Mouse (Mus musculus): ENCODE data around the gene Srebf2. TPM values are rescaled to one million over a fixed set of nuclear protein-coding genes. Genes with fewer than 3 reads are reported as not detected.
A peak's percentile ranks its signal among the peaks of the same experiment; 100 is the strongest.
"Not testable (repeated sequence)": the region's sequence is repeated elsewhere in the genome, so short reads cannot be mapped to it uniquely, and the experiment has no call there.

Gene Srebf2
- 91.6 and 92.0 TPM in 2 replicates for polyA plus RNA-seq (2015; fragmentation: Nextera tagmentation; extraction: Ambion mirVana)

DNA sequence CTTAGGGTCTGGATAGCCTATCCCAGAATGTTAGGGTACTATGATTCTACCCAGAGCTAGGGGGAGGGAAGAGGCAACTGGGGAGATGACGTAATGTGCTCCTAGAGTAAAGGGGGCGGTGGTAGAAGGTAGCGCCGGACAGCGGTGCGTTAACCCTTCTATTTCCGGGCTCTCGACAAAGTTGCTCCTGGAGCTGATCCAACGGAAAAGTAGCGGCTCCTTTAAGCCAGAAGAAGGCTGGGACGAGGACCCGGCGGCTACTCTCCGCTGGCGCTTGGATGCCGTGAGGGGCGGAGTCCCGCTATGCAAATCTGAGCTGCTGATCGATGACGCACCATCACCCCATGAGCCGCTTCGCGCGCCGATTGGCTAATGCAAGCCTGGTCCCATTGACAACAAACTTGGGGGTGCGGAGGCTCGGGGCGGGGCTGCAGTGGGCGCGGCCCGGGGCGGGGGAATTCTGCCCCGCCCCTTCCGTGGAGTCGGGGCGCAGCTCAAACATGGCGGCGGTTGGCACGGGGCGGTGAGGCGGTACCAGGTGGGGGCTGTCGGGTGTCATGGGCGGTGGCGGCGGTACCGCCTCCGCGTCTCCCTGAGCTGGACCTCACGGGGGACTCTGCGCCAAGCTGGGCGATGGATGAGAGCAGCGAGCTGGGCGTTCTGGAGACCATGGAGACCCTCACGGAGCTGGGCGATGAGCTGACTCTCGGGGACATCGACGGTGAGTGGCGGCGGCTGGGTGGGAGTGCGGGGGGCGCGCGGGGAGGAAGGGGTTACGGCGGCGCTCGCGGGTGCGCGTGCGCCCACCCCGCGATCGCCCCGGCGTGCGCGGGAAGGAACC lies at the start of gene Srebf2:
Gene Srebf2 (plus strand): TSS at position 412 of the 841 bp plus-strand sequence.
- ATAC-seq (replicated peaks; ENCODE audit: extremely low read depth, insufficient read depth, low FRiP score): peak; percentile 97
- H3K4me3 ChIP-seq (ENCODE audit: low read length): peak within 1 kb of the TSS; percentile 79
- H3K9me3 ChIP-seq (replicated peaks; ENCODE audit: control insufficient read depth, low read length): no peaks in the 10 kb centered on the region
- WGBS: under 1% methylated on average over 69 of the region's 79 CpGs
- H3K9ac ChIP-seq (ENCODE audit: low read length): peak within 1 kb of the TSS; percentile 93
- no peaks in the 10 kb centered on the region for H3K27me3 ChIP-seq (ENCODE audit: control insufficient read depth, insufficient read depth, low read length)
- H3K36me3 ChIP-seq (ENCODE audit: control insufficient read depth, insufficient read depth): no peaks in the 10 kb centered on the region
- H3K27ac ChIP-seq (ENCODE audit: low read length): peak within 1 kb of the TSS; percentile 92
- peaks cover 24% of the 10 kb centered on the region for H3K4me1 ChIP-seq (ENCODE audit: control insufficient read depth, insufficient read depth, low read length)
- H3K4me2 ChIP-seq (ENCODE audit: low read depth, low read length): peak within 1 kb of the TSS; percentile 91

DNA sequence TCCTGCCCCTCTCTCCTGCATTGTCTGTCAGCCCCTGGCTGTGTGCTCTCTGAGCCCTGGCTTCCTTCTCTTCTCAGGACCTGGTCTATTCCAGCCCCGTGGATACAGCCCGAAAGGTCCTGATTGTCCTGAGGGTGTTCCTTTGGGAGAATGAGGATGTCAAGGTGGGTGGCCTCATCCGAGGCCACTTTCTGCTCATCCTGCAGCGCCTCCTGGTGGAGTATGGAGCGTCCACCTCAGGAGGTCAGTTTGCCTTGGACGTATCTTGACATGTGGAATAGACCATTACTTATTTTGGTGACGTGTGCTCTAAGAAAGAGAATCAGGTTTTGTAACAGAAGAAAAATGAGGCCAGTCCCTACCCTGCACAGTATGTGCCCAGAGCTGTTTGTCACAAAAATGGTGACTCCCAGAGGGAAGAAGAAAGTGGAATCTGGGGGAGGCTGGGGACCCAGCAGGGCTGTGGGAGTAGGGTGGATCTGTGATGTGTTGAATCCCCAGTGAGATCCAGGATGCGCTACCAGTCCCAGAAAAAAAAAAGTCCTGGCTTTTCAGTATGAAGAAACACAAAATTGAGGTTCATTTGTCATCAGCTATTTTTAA lies 39.9 kb upstream of the Srebf2 start:
- no peak for ATAC-seq (replicated peaks; ENCODE audit: extremely low read depth, insufficient read depth, low FRiP score)
- Histone ChIP-seq H3K4me1 (ENCODE audit: control insufficient read depth, insufficient read depth, low read length) (no peaks in the 10 kb centered on the region), H3K27me3 (ENCODE audit: control insufficient read depth, insufficient read depth, low read length) (peaks cover 4% of the 10 kb centered on the region), H3K36me3 (ENCODE audit: control insufficient read depth, insufficient read depth) (no peaks in the 10 kb centered on the region), H3K9me3 (replicated peaks; ENCODE audit: control insufficient read depth, low read length) (no peaks in the 10 kb centered on the region), H3K9ac (ENCODE audit: low read length) (no peak overlapping the region), H3K27ac (ENCODE audit: low read length) (no peak overlapping the region), H3K4me2 (ENCODE audit: low read depth, low read length) (no peak overlapping the region), H3K4me3 (ENCODE audit: low read length) (no peak overlapping the region)
- 18% methylated on average over 8 of the region's 8 CpGs for WGBS

DNA sequence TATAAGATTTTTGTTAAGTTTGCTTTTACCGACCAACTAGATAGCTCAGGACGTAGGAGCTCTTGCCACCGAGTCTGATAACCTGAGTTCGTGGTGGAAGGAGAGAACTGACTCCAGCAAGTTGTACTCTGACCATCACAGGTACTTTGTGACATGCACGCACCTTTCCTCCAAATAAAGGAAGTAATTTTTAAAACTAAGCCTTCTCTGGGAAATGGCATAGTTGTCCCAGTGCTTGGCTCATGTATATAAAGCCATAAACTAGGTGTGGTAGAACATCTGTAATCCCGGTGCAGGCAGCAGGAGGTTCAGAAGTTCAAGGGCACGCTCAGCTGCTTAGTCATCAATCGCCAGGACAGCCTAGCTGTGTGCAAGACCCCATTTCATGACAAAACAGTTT lies 26.4 kb upstream of the Srebf2 start:
- H3K4me1 ChIP-seq (ENCODE audit: control insufficient read depth, insufficient read depth, low read length): no peaks in the 10 kb centered on the region
- H3K27me3 ChIP-seq (ENCODE audit: control insufficient read depth, insufficient read depth, low read length): 0 out of 2 replicates have a peak, but pooled peaks cover 2% of the 10 kb centered on the region
- H3K9ac ChIP-seq (ENCODE audit: low read length): no peak overlapping the region
- no peak for ATAC-seq (replicated peaks; ENCODE audit: extremely low read depth, insufficient read depth, low FRiP score)
- H3K9me3 ChIP-seq (replicated peaks; ENCODE audit: control insufficient read depth, low read length): no peaks in the 10 kb centered on the region
- no peak overlapping the region for H3K27ac ChIP-seq (ENCODE audit: low read length)
- H3K36me3 ChIP-seq (ENCODE audit: control insufficient read depth, insufficient read depth): no peaks in the 10 kb centered on the region
- no peak overlapping the region for H3K4me3 ChIP-seq (ENCODE audit: low read length)
- WGBS: 86% methylated on average over 8 of the region's 8 CpGs
- H3K4me2 ChIP-seq (ENCODE audit: low read depth, low read length): no peak overlapping the region

DNA sequence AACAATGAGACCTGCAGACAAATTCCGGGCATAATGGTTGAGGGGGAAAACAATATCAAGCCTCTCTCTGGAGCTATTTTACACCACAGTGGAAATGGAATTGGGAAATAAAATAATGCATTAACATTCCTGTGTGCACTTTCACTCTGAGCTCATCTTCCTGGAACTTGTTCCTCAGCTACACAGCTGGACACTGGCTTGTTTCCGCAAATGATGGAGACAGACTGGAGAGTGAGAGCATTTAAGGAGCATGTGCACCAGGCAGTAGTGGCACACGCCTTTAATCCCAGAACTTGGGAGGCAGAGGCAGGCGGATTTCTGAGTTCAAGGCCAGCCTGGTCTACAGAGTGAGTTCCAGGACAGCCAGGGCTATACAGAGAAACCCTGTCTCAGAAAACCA lies 20.3 kb upstream of the Srebf2 start:
- H3K36me3 ChIP-seq (ENCODE audit: control insufficient read depth, insufficient read depth); ATAC-seq (replicated peaks; ENCODE audit: extremely low read depth, insufficient read depth, low FRiP score); H3K9ac ChIP-seq (ENCODE audit: low read length); H3K9me3 ChIP-seq (replicated peaks; ENCODE audit: control insufficient read depth, low read length); H3K27me3 ChIP-seq (ENCODE audit: control insufficient read depth, insufficient read depth, low read length); H3K4me3 ChIP-seq (ENCODE audit: low read length); H3K27ac ChIP-seq (ENCODE audit: low read length): not testable (repeated sequence)
- 81% methylated on average over 4 of the region's 4 CpGs for WGBS
- H3K4me2 ChIP-seq (ENCODE audit: low read depth, low read length): peak overlapping the region; percentile 99; the same call in 1 of the 2 replicates
- H3K4me1 ChIP-seq (ENCODE audit: control insufficient read depth, insufficient read depth, low read length): peaks cover 14% of the 10 kb centered on the region

DNA sequence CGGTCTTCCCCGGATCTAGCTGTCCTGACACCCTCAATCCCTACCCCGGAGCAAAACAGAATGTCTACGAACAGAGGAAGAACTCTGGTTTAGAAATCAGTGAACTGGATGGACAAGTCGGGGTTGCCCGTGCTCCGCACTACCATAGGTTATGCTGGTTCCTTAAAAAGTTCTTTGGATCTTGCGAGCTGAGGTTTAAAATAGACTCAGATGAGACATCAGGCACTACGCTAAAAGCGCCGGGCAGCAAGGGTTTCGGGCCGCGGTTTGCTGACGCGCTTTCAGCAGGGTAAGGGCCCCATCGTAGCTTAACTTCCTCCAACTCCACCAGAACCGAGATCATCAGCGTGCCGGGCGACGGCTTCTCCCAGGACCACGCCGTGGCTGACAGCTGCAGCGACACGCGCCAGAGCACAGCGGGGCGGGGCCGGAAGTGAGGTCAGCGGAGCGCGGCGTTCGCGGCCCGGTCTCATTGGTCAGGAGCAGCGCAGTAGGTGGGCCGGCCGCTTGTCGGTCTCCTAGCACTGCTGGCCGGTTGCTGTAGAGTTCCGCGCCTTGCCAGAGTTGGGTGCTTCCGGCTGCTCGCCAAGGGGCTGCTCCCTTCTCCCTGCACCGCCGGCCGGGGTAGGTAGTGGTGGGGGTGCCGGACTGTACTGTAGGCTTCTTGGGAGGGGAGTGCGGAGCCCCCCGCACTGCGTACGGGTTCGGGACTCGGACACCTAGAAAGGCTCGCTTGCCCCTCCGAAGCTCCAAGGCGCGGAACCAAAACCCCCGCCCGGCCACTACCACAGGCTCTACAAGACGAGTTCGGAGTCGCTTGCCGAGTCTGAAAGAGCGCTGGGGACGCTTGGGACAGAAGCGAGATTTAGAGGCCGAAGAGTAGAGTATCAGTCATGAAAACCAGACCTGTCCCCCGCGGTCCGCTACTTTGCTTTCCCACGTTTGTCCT lies 19.3 kb upstream of the Srebf2 start, which contains the start of gene Ccdc134:
Gene Ccdc134 (plus strand): TSS at position 497 of the 949 bp plus-strand sequence.
- H3K9me3 ChIP-seq (replicated peaks; ENCODE audit: control insufficient read depth, low read length): no peaks in the 10 kb centered on the region
- peaks cover 14% of the 10 kb centered on the region for H3K4me1 ChIP-seq (ENCODE audit: control insufficient read depth, insufficient read depth, low read length)
- ATAC-seq (replicated peaks; ENCODE audit: extremely low read depth, insufficient read depth, low FRiP score): peak; percentile 99
- H3K27ac ChIP-seq (ENCODE audit: low read length): peak within 1 kb of the TSS; percentile 77
- peak within 1 kb of the TSS; percentile 94 for H3K9ac ChIP-seq (ENCODE audit: low read length)
- peak within 1 kb of the TSS; percentile 99 for H3K4me2 ChIP-seq (ENCODE audit: low read depth, low read length)
- H3K36me3 ChIP-seq (ENCODE audit: control insufficient read depth, insufficient read depth): no peaks in the 10 kb centered on the region
- under 1% methylated on average over 72 of the region's 74 CpGs for WGBS
- peaks cover 4% of the 10 kb centered on the region; the same call in 1 of the 2 replicates for H3K27me3 ChIP-seq (ENCODE audit: control insufficient read depth, insufficient read depth, low read length)
- H3K4me3 ChIP-seq (ENCODE audit: low read length): peak within 1 kb of the TSS; percentile 93

DNA sequence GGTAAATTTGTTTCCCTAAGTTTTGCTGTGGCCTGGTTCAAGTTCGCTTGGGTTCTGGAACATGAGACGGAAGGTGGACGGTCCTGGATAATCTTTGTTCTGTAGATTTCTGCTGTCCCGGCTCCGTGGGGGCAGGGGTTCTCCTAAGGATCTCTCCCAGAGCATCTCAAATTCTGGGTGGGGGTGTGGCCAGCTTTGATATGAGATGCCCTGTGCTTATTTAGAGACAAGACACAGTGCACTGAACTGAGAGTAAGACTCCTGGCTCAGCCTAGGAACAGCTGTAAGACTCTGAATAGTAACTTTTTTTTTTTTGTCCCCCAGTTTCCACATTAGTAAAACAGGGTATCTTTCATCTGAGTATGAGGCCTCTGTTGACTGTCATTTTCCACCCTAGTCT lies 18.6 kb upstream of the Srebf2 start:
- peaks cover 4% of the 10 kb centered on the region; the same call in 1 of the 2 replicates for H3K27me3 ChIP-seq (ENCODE audit: control insufficient read depth, insufficient read depth, low read length)
- whole genome bisulfite sequencing: 1% methylated on average over 5 of the region's 5 CpGs
- peak overlapping the region; percentile 99 for H3K4me2 ChIP-seq (ENCODE audit: low read depth, low read length)
- peak overlapping the region; percentile 77 for H3K27ac ChIP-seq (ENCODE audit: low read length)
- H3K4me3 ChIP-seq (ENCODE audit: low read length): peak overlapping the region; percentile 93
- ATAC-seq (replicated peaks; ENCODE audit: extremely low read depth, insufficient read depth, low FRiP score): no peak
- H3K4me1 ChIP-seq (ENCODE audit: control insufficient read depth, insufficient read depth, low read length): peaks cover 14% of the 10 kb centered on the region
- H3K9ac ChIP-seq (ENCODE audit: low read length): peak overlapping the region; percentile 94
- H3K36me3 ChIP-seq (ENCODE audit: control insufficient read depth, insufficient read depth): no peaks in the 10 kb centered on the region
- H3K9me3 ChIP-seq (replicated peaks; ENCODE audit: control insufficient read depth, low read length): no peaks in the 10 kb centered on the region

DNA sequence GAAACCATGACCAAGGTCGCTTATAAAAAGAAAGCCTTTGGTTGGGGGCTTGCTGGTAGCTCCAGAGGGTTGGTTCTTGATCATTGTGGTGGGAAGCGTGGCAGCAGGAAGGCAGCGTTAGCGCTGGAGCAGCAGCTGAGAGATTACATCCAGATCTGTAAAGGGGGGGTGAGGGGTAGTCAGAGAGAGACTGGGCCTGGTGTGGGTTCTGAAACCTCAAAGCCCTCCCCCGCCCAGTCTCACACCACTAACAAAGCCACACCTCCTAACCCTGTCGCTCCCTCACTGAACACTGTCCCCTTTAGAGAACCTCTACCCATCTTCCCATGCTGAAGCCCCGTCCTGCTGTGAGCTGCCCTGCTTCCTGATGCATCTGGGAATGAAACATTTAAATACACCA lies 16.4 kb upstream of the Srebf2 start:
- H3K4me2 ChIP-seq (ENCODE audit: low read depth, low read length): no peak overlapping the region
- WGBS: 67% methylated on average over 7 of the region's 7 CpGs

DNA sequence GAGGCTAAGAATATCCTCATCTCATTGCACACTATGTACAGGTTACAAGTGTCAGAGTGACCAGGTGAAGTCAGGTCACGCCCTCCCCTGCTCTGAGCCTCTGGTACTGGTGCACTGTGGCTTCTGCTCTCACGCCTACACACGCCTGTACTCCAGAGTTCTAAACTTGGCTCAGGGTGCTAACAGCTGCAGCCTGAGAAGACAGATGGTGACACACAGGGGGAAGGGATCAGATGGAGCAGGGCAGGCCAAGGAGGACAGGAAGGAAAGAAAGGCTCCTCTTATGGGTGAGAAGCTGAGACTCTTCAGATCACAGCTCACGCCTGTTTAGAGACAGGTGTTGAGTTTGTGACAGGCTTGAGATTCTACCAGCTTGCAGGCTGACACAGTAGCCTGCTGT lies 11.6 kb upstream of the Srebf2 start:
- Histone ChIP-seq H3K9ac (ENCODE audit: low read length) (no peak overlapping the region), H3K4me2 (ENCODE audit: low read depth, low read length) (no peak overlapping the region), H3K27ac (ENCODE audit: low read length) (no peak overlapping the region), H3K27me3 (ENCODE audit: control insufficient read depth, insufficient read depth, low read length) (no peaks in the 10 kb centered on the region), H3K4me1 (ENCODE audit: control insufficient read depth, insufficient read depth, low read length) (peaks cover 4% of the 10 kb centered on the region; the same call in 1 of the 2 replicates), H3K9me3 (replicated peaks; ENCODE audit: control insufficient read depth, low read length) (no peaks in the 10 kb centered on the region), H3K4me3 (ENCODE audit: low read length) (no peak overlapping the region), H3K36me3 (ENCODE audit: control insufficient read depth, insufficient read depth) (no peaks in the 10 kb centered on the region)
- 50% methylated on average over 4 of the region's 4 CpGs for WGBS
- ATAC-seq (replicated peaks; ENCODE audit: extremely low read depth, insufficient read depth, low FRiP score): peak; percentile 56; the same call in 1 of the 2 replicates

More for the DNA sequence above, 16.4 kb upstream of the Srebf2 start:
- Histone ChIP-seq H3K36me3 (ENCODE audit: control insufficient read depth, insufficient read depth) (no peaks in the 10 kb centered on the region), H3K9me3 (replicated peaks; ENCODE audit: control insufficient read depth, low read length) (no peaks in the 10 kb centered on the region), H3K4me3 (ENCODE audit: low read length) (no peak overlapping the region), H3K27me3 (ENCODE audit: control insufficient read depth, insufficient read depth, low read length) (peaks cover 2% of the 10 kb centered on the region; the same call in 1 of the 2 replicates), H3K9ac (ENCODE audit: low read length) (no peak overlapping the region), H3K4me1 (ENCODE audit: control insufficient read depth, insufficient read depth, low read length) (peaks cover 14% of the 10 kb centered on the region), H3K27ac (ENCODE audit: low read length) (no peak overlapping the region)
- no peak for ATAC-seq (replicated peaks; ENCODE audit: extremely low read depth, insufficient read depth, low FRiP score)
